11 mouse cellular contexts compared by ENCODE assay signal in the genomic region with DNA sequence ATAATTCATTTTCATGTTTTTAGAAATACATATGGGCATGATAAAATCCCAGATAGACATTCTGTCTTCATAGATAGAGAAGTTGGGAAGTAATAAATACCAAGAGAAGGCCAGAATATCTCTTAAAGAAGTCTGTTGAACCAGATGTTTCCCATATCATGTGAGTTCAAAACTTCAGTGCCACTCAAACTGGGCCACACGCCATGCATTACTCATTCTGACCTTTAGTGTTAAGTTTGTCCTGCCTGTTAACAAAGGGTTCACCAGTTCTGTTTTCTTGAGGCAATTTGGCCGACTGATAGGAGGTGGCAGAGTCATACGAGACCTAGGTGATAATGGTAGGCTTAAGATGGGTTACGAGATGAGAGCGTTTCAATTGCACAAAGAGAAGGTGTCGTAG.
A peak's percentile ranks its signal among the peaks of the same experiment; 100 is the strongest.
DNase-seq lines count a peak whose midpoint lies in the region; ATAC-seq and TF ChIP-seq lines count a peak whose summit lies in the region.
"Had no signal": no experiment of that assay in that cellular context is flagged by ENCODE, and none has a peak within 500 bp of the region (broad histone marks: within the 10 kb centered on the region; RNA-seq: fewer than 3 reads in every experiment).

No protein-coding gene starts in this region.

- peak; percentile 62 to 70; a peak in 3 of 4 replicates for TF ChIP-seq EP300 in MEL (IDR thresholded peaks at IDR 0.05; ENCODE audit: low read depth in 1 of 2, low read length in 2 of 2)

- peak overlapping the region; percentile 50 for H3K9ac ChIP-seq in MEL (ENCODE audit: control insufficient read depth, low read depth, low read length, poor library complexity, severe bottlenecking)
- H3K9ac ChIP-seq: forebrain, embryonic 13.5 days; hindbrain, embryonic 13.5 days; midbrain, embryonic 15.5 days had no signal

- H3K27me3 ChIP-seq in MEL (ENCODE audit: control insufficient read depth in 1 of 2, insufficient read depth in 2 of 2, low read length in 2 of 2) = no peaks in the 10 kb centered on the region
- H3K27me3 ChIP-seq: forebrain, embryonic 13.5 days; hindbrain, embryonic 13.5 days; midbrain, embryonic 15.5 days had no signal

- H3K36me3 ChIP-seq in MEL (ENCODE audit: control insufficient read depth in 1 of 2, insufficient read depth in 2 of 2, low read length in 2 of 2) = peaks cover 0 to 19% of the 10 kb centered on the region in 2 experiments; a peak in 2 of 4 replicates
- H3K36me3 ChIP-seq: hindbrain, embryonic 13.5 days; midbrain, embryonic 15.5 days had no signal

- DNase-seq in heart, postnatal 10 days = peak; percentile 24 to 30
- no peak for DNase-seq in heart, postnatal 14 days
- DNase-seq in MEL (ENCODE audit: low read depth, low spot score) = peak; percentile 80
- no peak for DNase-seq in T-cell, adult 2 months (ENCODE audit: low spot score)
- no peak for DNase-seq in B cell, adult 2 months

- H3K4me1 ChIP-seq in MEL (ENCODE audit: control insufficient read depth in 1 of 2, insufficient read depth in 2 of 2, low read length in 2 of 2) = peaks cover 13 to 18% of the 10 kb centered on the region in 2 experiments
- H3K4me1 ChIP-seq in embryonic fibroblast, embryonic 13.5 days (ENCODE audit: control insufficient read depth, insufficient read depth, low read length) = peaks cover 2% of the 10 kb centered on the region; the same call in 1 of the 2 replicates

- H3K9me3 ChIP-seq in MEL (replicated peaks; ENCODE audit: insufficient read depth, low read length) = no peaks in the 10 kb centered on the region
- H3K9me3 ChIP-seq: forebrain, embryonic 13.5 days; hindbrain, embryonic 13.5 days; midbrain, embryonic 15.5 days had no signal

- TF ChIP-seq POLR2A in MEL (IDR thresholded peaks at IDR 0.05; ENCODE audit: control insufficient read depth in 1 of 2, insufficient read depth in 1 of 2, low read depth in 1 of 2, low read length in 2 of 2, poor library complexity in 1 of 2) = no peak
- TF ChIP-seq POLR2A in embryonic fibroblast, embryonic 13.5 days (IDR thresholded peaks at IDR 0.05; ENCODE audit: low read depth, low read length) = no peak

- intact Hi-C loops in heart, postnatal 10 days (cut with DNase I) = loop anchor here (1.0 to 5.0 kb wide), 5 partner anchors 71 to 657 kb away; a partner anchor contains a TSS
- intact Hi-C loops in heart, postnatal 14 days (cut with DNase I) = loop anchor here (1.0 to 10.0 kb wide), 4 partner anchors 71 to 598 kb away; a partner anchor contains a TSS

- H3K4me3 ChIP-seq in MEL (ENCODE audit: control insufficient read depth in 1 of 2, insufficient read depth in 1 of 2, low read depth in 2 of 2, low read length in 2 of 2) = peak overlapping the region; percentile 52 to 58
- no peak overlapping the region for H3K4me3 ChIP-seq in embryonic fibroblast, embryonic 13.5 days (ENCODE audit: insufficient read depth, low read length)
- H3K4me3 ChIP-seq: forebrain, embryonic 13.5 days; hindbrain, embryonic 13.5 days; midbrain, embryonic 15.5 days had no signal

- no peak for TF ChIP-seq CTCF in MEL (IDR thresholded peaks at IDR 0.05 in 2 of 3, conservative IDR thresholded peaks at IDR 0.05 in 1 of 3; ENCODE audit: control insufficient read depth in 1 of 3, insufficient read depth in 1 of 3, low read depth in 2 of 3, low read length in 3 of 3, poor library complexity in 1 of 3, severe bottlenecking in 1 of 3)
- TF ChIP-seq CTCF in embryonic fibroblast, embryonic 13.5 days (IDR thresholded peaks at IDR 0.05; ENCODE audit: borderline replicate concordance, insufficient read depth, low read length) = no peak

- TF ChIP-seq RAD21 in MEL (IDR thresholded peaks at IDR 0.05; ENCODE audit: low read depth, low read length) = no peak

- ATAC-seq in megakaryocyte-erythroid progenitor cell, adult 5-6 weeks (replicated peaks; ENCODE audit: low FRiP score, low TSS enrichment, poor library complexity, severe bottlenecking) = peak; percentile 45
- ATAC-seq: midbrain, embryonic 15.5 days had no signal

- no peaks in the 10 kb centered on the region for H3K79me2 ChIP-seq in MEL (ENCODE audit: control insufficient read depth, insufficient read depth, low read length, poor library complexity)

- H3K27ac ChIP-seq in MEL (ENCODE audit: control insufficient read depth, low read depth, low read length) = peak overlapping the region; percentile 78
- 0 out of 2 replicates have a peak overlapping the region, but pooled peaks have one; percentile 10 for H3K27ac ChIP-seq in embryonic fibroblast, embryonic 13.5 days (ENCODE audit: insufficient read depth, low read length)
- H3K27ac ChIP-seq: forebrain, embryonic 13.5 days; hindbrain, embryonic 13.5 days; macrophage; midbrain, embryonic 15.5 days had no signal

TF ChIP-seq in MEL, 35 proteins besides CTCF, POLR2A, EP300 and RAD21:
- TF ChIP-seq GATA1 (IDR thresholded peaks at IDR 0.05; ENCODE audit: low read depth, low read length) (peak; percentile 61), TCF12 (IDR thresholded peaks at IDR 0.05; ENCODE audit: low read depth, low read length) (peak; percentile 88), MXI1 (IDR thresholded peaks at IDR 0.05; ENCODE audit: low read depth, low read length) (peak; percentile 19; the same call in 1 of the 2 replicates), HCFC1 (IDR thresholded peaks at IDR 0.05; ENCODE audit: low read depth, low read length) (no peak), ETS1 (IDR thresholded peaks at IDR 0.05; ENCODE audit: low read depth, low read length) (peak; percentile 92), POLR2AphosphoS5 (IDR thresholded peaks at IDR 0.05; ENCODE audit: borderline replicate concordance, low read depth, low read length) (no peak), TAL1 (IDR thresholded peaks at IDR 0.05; ENCODE audit: low read length) (peak; percentile 35)
TF ChIP-seq in MEL: peak in this region for 5.

Comparison
In these comparisons a context has a peak if more than half of its experiments do, and no peak if none do; other contexts are left out.
1. DNase-seq: peak in heart, postnatal 10 days (2 of 2) and MEL (single experiment); none in heart, postnatal 14 days (0 of 2), T-cell, adult 2 months (single experiment) and B cell, adult 2 months (0 of 2).